Mouse (Mus musculus) lung, postnatal 25 days (tissue): ENCODE results near the gene Ephb3.
A peak's percentile ranks its signal among the peaks of the same experiment; 100 is the strongest.

Experiments
- DNase-seq: peaks from one replicate; pipeline ENCODE4 v3.0.0; 2022; ENCODE audit warnings: low spot score

Ephb3 gene

DNA sequence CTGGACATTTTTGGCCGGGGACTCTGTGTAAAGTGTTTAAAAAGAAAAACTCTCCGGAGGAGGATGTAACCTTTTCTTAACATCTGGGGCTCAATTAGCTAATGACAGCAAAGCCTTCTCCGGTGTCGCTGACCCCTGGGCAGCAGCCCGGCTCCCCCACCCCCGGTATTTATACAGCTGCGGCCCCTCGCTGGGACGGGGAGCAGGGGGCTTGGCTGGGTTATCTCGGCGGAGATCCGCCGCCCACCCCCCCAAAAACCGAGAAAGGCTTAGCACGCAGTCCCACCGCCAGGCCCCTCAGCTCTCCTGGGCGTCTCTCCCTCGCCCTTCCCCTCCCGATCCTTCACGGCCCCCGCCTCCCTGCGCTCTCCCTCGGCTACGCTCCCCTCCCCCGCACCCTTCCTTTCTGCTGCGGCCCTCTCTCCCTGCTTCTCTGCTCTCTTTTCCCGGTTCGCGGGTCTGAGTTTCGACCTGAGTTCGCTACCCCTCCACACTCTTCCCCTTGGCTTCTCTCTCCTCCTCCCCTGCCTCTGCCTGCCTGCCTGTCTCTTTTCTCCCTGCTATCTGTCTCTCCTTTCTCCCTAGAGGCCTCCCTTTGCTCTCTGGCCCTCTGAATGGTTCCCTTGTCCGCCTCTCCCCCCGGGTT, 42.0 kb downstream of the Ephb3 start:
- no peak for DNase-seq

DNA sequence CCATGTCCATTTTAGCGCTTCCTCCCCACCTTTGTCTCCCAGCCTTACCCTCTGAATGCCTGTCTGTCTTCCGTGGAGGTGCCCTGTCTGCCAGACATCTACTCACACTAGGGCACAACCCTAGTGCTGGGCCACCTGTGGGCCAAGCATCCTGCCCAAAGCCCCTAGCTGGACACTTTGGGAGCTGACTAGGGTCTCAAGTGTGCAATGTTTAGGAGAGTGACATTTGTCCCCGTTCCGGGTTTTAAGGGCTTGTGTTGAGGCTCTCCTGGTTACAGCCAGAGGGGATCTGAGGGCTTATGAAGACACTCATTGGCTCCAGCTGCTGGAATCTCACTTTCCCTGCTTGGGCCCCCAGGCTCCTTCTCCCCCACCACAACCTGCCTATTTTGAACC, 42.5 kb downstream of the Ephb3 start:
- DNase-seq: no peak

DNA sequence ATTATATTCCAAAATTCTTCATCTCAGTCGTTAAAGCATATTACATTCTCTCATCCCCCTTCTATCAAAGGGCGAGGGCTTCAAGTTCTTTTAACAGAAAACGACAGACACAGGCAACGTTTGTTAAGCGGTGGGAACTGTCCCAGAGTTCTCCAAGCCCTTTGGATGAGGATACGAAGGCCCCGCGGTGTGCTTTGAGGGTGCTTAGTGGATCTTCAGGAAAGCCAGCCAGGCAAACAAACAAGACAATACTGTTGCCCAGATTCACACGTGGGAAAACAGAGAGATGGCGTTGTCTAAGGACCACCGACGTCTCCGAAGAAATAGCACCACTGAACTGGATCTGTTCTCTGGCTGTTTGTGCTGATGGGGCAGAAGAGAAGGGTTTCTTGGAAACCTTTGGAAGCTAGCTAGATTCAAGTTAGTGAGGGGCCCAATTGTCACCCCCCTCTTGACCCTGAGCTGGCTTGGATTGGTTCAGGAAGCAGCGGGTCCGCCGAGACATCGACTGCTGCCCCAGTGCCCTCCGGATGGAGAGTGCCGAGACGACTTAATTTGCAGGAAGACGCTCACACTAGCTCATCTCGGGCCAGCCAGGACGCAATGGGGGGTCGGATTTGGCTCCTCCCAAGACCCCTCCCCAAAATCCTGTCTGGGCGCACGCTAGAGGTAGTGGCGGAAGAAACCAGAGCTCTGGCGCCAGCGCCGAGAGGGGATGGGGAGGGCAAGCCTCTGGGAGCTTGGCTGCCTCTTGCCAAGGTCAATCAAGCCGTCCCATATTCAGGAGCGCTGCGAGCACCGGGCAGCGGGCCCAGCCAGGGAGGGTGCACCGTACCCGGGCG, 43.5 kb downstream of the Ephb3 start:
- peak; percentile 51 for DNase-seq

DNA sequence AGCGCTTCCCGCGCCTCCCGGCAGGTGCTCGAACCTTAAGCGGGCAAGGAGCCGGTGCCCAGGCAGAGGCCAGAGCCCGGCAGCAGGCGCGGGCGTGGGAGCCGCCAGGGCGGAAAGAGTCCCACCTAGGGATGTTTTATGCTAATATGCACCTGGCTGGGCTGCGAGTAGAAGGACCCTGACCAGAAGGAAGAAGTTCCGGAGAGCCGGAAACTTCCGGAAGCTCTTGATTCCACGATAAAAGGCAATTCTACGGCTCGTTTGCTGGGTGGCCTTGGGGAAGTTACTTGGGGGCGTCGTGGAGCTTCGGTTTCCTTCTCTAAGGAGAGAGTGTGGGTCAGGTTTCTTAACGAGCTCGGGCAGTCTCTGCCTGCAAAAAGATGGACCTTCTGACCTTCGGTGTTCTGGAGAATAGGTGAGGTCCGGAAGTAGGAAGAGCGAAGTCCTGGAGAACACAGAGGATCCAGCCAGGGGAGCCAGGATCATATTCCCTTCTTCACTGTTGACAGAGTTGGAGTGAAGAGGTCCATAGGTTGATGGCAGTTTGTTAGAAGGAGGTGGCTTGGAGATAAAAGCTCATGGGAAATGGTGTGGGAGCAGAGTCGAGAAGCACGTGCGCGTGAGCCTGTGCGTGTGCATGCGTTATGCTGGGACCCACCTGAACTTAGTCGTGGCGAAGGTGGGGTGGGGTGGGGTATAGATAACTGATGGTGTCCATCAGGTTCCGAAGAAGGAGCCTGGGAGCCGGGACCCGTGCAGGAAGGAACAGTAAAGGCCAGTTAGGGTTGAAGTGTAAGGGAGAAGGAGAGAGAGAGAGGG, 44.4 kb downstream of the Ephb3 start:
- DNase-seq: no peak

DNA sequence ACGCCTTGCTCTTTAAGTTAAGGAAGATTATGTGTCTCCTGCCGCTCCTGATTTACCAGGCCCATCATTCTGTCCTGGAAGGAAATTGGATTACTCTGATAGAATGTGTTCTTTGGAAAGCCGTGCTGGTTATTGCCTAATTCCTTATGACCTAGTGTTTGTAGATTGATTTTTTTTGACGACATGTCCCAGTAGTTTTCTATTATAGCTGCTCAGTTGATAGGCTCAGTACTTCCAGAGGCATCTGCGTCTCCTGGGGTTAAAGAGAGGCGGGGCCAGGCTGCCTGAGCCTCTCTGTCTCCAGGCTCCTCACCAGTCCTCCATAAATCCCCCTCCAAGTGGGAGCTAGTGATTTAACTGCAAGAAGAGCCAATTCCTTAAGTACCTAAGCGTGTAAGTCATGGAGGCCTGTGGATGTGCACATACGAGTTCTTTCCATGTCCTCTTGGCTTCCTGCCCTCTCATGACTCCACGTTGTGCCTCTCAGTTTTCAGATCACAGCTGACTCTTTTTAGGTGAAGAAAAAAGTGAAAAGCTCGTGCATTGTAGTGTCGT, 47.9 kb downstream of the Ephb3 start:
- DNase-seq: no peak

DNA sequence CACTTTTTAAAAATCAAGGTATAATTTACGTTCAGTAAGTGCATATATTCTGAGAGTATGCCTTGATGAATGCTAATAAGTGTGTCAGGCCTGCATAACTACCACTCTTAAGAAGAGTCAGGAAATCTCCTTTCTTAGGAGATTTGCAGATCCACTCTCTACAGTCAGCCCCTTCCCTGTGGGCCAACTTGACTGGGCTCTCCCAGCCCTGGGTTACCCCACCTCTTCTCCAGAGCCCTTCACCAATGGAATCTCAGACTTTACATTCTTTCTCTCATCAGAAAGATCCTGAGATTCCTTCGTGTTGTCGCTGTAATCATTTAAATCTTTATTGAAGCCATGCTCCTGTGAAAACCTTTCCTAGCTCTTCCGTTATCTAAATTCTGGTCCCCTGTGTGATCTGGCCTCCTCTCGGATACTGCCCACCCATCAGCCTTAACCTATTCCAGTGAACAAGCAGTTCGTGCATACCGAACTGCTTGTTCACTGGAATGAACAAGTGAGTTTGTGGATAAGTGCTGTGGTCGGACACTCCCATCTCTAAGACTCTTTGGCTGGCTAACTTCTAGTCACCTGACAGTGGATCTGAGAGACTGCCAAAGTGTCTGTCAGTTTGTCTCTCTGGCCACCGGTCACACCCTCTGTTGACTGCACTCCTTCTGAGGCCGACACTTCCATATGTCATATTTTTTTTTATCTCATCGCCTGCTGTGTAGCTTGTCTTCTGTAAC, 51.2 kb downstream of the Ephb3 start:
- DNase-seq: no peak

DNA sequence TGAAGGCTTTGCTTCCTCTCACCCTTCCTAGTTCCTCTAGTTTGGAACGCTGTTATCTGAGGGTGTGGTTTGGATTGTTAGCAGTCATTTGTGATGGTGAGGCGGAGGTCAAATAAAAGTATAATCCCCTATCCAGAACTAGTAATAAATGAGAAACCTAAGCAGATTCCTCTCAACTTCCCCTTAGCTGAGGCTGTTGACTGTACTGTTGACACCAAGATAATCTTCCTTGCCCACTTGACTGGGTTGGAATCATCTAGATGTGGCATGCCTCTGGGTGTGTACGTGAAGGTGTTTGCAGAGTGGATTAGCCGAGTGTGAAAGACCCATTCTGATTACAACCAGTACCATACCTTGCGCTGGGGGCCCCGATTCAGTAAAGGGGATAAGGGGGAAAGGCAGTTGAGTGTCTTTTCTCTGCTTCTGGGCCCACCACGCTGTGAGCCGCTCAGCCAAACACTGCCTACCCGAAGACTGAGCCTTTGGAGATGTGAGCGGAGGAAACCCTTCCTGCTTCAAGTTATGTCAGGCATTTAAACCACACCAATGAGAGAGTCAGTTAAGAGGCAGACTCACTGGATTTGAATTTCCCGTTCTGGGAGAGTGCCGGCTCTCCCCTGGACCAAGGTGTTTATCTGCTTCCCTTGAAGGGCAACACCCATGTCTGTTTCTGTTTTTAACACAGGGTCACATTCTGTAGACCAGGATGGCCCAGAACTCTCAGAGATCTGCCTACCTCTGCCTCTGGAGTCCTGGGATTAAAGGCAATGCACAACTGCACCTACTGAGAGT, 52.2 kb downstream of the Ephb3 start:
- DNase-seq: no peak

DNA sequence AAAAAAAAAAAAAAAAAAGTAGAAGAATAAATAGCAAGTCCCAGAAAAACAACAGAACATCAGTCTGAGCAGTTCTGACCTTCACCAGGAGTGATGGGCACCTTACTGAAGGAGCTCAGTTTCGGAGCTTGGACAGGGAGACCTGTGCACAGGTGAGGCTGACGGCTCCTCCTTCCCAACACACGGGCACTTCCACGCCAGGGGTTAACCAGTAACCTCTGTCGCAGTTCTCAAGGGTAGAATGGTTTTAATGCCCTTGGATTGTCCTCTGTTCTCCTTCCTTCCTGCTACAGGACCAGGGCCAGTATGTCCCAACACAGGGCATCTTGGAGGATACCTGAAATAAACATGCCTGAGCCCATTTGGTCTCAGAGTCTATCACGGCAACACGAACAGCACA, 60.9 kb downstream of the Ephb3 start:
- DNase-seq: no peak

DNA sequence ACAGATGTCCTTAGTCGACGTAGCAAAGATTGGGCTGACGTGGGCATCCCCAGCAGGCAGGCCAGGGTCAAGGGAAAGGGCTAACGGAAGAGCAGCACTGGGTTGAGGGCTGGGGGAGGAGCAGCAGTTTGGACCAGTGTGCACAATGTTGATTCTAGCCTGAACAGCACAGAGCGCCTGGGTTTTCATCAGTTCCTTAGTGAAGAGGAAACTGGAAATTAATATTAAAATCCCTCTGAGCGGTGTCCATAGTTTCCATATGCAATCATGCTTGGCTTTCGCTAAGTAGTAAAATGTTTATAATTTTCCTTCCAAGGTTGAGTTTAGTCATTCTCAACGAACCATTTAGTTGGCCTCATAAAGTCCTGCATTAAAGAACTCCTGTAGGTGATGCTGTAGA, 65.2 kb downstream of the Ephb3 start:
- no peak for DNase-seq

DNA sequence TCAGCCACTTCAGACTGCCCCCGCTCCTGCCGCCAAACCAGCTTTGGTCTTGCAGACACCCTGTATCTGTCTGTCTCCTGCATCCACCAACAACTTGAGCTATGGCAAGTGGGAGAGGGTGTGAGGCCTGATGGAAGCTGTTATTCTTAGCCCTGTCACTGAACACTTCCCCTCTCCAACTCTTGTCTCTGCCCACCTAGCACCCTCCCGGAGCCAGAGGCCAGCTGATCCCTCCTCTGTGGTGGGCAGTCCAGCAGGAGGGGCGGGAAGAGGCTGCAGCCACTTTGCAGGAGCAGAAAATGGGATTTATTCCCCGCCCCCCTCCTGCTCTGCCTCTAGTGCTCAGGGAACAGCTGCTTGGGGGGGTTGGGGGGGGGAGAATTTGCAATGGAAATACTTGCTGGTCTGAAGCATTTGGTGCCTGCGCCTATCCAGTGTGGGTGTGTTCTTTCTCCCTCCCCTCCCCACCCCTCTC, 67.3 kb downstream of the Ephb3 start:
- DNase-seq: no peak

DNA sequence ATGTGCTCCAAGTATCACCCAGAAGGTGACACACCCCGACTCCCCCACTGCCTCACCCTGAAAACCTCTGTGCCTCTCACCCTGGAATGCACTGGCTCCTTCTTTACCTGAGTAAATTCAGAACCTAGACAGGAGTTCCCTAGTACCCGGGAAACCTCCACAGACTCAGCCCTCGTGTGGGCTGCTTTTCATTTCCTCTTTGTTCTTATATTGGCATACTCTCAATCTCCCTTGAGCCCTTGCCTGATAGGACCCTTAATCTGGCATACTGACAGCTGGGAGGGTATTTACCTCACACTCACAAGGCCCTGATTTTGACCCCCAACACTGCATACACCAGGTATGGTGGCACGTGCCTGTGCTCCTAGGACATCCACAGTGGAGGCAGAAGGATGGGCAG, 68.2 kb downstream of the Ephb3 start:
- no peak for DNase-seq
